Mouse (Mus musculus) intestine, embryonic 14.5 days (tissue): Measurements from ENCODE around the gene Cmtm4. TPM values are rescaled to one million over a fixed set of nuclear protein-coding genes. Genes with fewer than 3 reads are reported as not detected.

Experiments
- ATAC-seq: fragments of 200-750 bp; cut with Nextera tagmentation; replicated peaks from 2 replicates; pipeline ENCODE4 v1.8.0; 2017; ENCODE audit warnings: low read depth, moderate number of reproducible peaks, moderate TSS enrichment, moderate library complexity; ENCODE audit not compliant: low FRiP score, low TSS enrichment
- DNase-seq: peaks from one replicate; pipeline ENCODE4 v3.0.0-alpha.2; 2018; ENCODE audit warnings: low spot score
- H3K27ac ChIP-seq: fragments of 300-500 bp; sonication (generic); 2 replicates; pipeline ENCODE4 v1.5.1; 2014; ENCODE audit warnings: low read depth, mild to moderate bottlenecking, control low read depth
- H3K27me3 ChIP-seq: fragments of 300-500 bp; sonication (generic); replicated peaks from 2 replicates; pipeline ENCODE4 v1.6.1; 2014; ENCODE audit warnings: low read length, control low read depth; ENCODE audit not compliant: control insufficient read depth, insufficient read depth
- H3K36me3 ChIP-seq: fragments of 300-500 bp; sonication (generic); 2 replicates; pipeline ENCODE4 v1.6.1; 2014; ENCODE audit warnings: low read length, control low read depth; ENCODE audit not compliant: control insufficient read depth, insufficient read depth
- H3K4me1 ChIP-seq: fragments of 300-500 bp; sonication (generic); replicated peaks from 2 replicates; pipeline ENCODE4 v1.6.1; 2014; ENCODE audit warnings: low read length, control low read depth, mixed read lengths; ENCODE audit not compliant: control insufficient read depth, insufficient read depth
- H3K4me2 ChIP-seq: fragments of 300-500 bp; sonication (generic); 2 replicates; pipeline ENCODE4 v1.6.1; 2014; ENCODE audit warnings: low read length
- H3K4me3 ChIP-seq: fragments of 300-500 bp; sonication (generic); 2 replicates; pipeline ENCODE4 v1.5.1; 2014; ENCODE audit warnings: low read depth, low read length, control low read depth, mixed read lengths
- H3K9ac ChIP-seq: fragments of 300-500 bp; sonication (generic); 2 replicates; pipeline ENCODE4 v1.6.1; 2014; ENCODE audit warnings: mild to moderate bottlenecking, low read length
- H3K9me3 ChIP-seq: fragments of 300-500 bp; sonication (generic); 2 replicates; pipeline ENCODE4 v1.6.1; 2016; ENCODE audit warnings: low read length, control low read depth; ENCODE audit not compliant: control insufficient read depth
- WGBS: fragments of 180-500 bp; shearing (Covaris S2); extraction: QIAGEN DNeasy Blood & Tissue Kit; methylation state at CpG from one replicate; pipeline ENCODE4 v1.1.7; 2014; 5-methylcytosine and 5-hydroxymethylcytosine counted together
- polyA plus RNA-seq: library from polyadenylated mRNA; unstranded; fragments of >200 nt; fragmentation: Nextera tagmentation; extraction: Ambion mirVana; gene quantifications from 2 replicates; pipeline ENCODE4 v1.2.1, GENCODE M21; 2014

Cmtm4 gene
- polyA plus RNA-seq, 1 experiment from 2014 or later = 7.5 TPM

DNA sequence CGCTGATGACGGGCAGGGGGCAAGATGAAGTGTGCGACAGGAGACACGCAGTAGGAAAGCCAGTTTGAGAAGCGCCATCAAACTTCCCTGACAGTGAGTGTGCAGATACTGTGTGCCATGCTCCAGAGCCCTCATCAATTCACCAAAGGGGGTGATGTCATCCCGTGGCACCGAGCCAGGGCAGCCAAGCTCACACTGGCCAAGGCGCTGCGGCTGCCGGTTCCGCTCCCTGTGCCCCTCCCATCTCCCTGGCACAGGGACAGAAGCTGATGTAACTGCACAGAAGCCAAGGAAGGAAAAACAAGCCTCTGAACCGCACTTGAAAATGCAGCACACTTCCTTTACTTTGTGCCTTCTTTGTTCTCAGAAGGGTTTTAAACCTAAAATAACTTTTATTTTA lies 40.4 kb upstream of the Cmtm4 start:
- ATAC-seq (peak; percentile 82), DNase-seq (peak; percentile 86)
- no peaks in the 10 kb centered on the region for H3K27me3 ChIP-seq
- H3K36me3 ChIP-seq = peaks cover 92% of the 10 kb centered on the region
- no peak overlapping the region for H3K9ac ChIP-seq
- no peak overlapping the region for H3K4me3 ChIP-seq
- H3K4me1 ChIP-seq = peaks cover 11% of the 10 kb centered on the region
- 54% methylated on average over 12 of the region's 12 CpGs for WGBS
- H3K4me2 ChIP-seq = no peak overlapping the region
- no peaks in the 10 kb centered on the region for H3K9me3 ChIP-seq
- H3K27ac ChIP-seq = peak overlapping the region; percentile 57; the same call in 1 of the 2 replicates

DNA sequence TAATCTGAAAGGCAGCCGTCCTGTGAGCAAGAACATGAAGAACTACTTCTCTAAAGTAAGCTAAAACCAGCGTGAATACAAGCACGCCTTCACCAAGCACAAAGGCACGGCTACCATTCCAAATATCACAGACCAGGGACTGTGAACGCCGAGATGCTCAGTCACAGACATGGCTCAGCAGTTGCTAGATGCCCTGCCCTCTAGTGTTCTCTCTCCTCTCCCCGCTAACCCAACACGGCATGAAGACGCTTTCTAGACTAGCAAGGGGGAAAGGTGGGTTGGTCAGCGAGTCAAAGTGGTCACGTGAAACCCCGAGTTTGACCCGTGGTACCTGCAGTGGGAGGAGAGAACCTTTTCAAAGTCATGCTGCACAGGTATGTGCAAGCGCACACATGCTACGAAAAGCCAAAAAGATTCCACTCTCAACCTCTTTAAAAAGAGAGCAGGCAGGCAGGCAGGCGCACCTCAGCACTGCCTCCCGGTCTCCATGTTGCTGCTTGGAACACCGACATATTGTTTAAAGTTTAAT lies 39.3 kb upstream of the Cmtm4 start:
- DNase-seq (peak; percentile 49), ATAC-seq (no peak)
- Histone ChIP-seq H3K9ac (no peak overlapping the region), H3K4me1 (peaks cover 6% of the 10 kb centered on the region), H3K36me3 (peaks cover 95% of the 10 kb centered on the region), H3K9me3 (no peaks in the 10 kb centered on the region), H3K27ac (no peak overlapping the region), H3K4me2 (no peak overlapping the region), H3K27me3 (no peaks in the 10 kb centered on the region), H3K4me3 (no peak overlapping the region)
- 90% methylated on average over 18 of the region's 18 CpGs for WGBS

DNA sequence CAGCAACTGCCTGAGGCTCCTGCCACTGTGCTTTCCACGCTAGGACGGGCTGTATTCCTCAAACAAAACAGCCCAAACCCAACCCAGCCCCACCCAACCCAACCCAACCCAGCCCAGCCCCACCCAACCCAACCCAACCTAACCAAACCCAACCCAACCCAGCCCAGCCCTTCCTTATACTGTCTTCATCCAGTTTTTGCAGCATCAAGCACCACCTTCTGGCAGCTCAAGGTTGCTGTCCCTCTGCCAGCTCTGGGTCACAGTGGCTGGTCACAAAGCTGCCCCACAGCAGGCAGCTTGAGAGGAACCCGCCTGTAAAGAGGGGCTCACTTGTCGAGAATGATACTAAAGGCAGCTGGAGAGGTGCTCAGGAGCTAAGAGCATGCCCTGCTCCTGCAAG lies 38.7 kb upstream of the Cmtm4 start:
- H3K9ac ChIP-seq = no peak overlapping the region
- H3K4me2 ChIP-seq = no peak overlapping the region
- peaks cover 95% of the 10 kb centered on the region for H3K36me3 ChIP-seq
- H3K27ac ChIP-seq = no peak overlapping the region
- no peak for ATAC-seq
- H3K4me3 ChIP-seq = no peak overlapping the region
- WGBS = 84% methylated on average over 4 of the region's 4 CpGs
- H3K27me3 ChIP-seq = no peaks in the 10 kb centered on the region
- no peaks in the 10 kb centered on the region for H3K9me3 ChIP-seq
- peak; percentile 46 for DNase-seq
- peaks cover 6% of the 10 kb centered on the region for H3K4me1 ChIP-seq

DNA sequence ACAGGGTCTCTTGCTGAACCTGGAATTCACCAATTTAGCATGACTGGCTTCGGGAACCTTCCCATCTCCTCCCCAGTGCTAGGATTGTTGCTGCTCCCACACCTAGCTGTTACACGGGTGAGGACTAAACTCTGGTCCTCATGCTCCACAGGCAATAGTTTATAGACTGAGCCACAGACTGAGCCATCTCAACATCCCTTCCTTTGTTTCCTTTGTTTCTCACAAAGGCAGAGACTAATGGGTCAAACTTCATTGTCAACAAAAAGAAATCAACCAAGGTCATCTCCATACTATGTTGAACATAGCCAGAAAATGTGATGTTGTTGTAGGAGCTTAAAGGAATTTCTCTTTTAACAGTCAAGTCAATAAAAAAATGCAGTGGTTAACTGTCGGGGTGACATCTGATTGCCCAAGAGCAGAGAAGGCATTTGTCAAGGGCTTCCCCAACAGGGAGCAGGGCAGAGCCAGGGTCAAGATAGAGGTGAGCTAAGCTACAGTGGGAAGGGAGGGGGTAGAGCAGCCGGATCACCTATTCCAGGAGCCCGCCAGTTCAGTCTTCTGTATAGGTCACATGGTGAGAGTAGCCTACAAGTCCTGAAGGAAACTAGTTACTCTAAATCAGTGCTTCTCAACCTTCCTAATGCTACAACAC lies 37.7 kb upstream of the Cmtm4 start:
- no peak for ATAC-seq
- 93% methylated on average over 5 of the region's 5 CpGs for WGBS
- DNase-seq = no peak

DNA sequence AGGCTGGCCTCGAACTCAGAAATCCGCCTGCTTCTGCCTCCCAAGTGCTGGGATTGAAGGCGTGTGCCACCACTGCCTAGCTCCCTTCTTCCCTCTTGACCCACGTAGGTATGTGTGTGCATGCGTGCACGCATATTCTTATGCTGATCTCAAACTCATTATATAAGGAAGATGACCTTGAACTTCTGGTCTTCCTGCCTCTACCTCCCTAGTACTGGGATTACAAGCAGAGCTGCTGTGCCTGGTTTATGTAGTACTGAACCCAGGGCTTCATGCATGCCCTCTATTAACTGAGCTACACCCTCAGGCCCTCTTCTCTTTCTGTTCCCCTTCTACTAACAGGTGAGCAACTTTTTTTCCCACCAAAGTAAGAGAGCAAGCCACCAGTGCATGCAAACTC lies 37.0 kb upstream of the Cmtm4 start:
- Histone ChIP-seq H3K4me3 (no peak overlapping the region), H3K36me3 (peaks cover 97% of the 10 kb centered on the region), H3K27me3 (no peaks in the 10 kb centered on the region), H3K4me1 (peaks cover 6% of the 10 kb centered on the region), H3K9me3 (no peaks in the 10 kb centered on the region), H3K27ac (no peak overlapping the region), H3K4me2 (no peak overlapping the region), H3K9ac (no peak overlapping the region)
- DNase-seq (no peak), ATAC-seq (no peak)
- WGBS = 91% methylated on average over 6 of the region's 6 CpGs

More for the DNA sequence above, 37.7 kb upstream of the Cmtm4 start:
- H3K4me2 ChIP-seq = no peak overlapping the region
- H3K9me3 ChIP-seq = no peaks in the 10 kb centered on the region
- H3K9ac ChIP-seq = no peak overlapping the region
- H3K27me3 ChIP-seq = no peaks in the 10 kb centered on the region
- peaks cover 95% of the 10 kb centered on the region for H3K36me3 ChIP-seq
- peaks cover 6% of the 10 kb centered on the region for H3K4me1 ChIP-seq
- H3K27ac ChIP-seq = no peak overlapping the region
- no peak overlapping the region for H3K4me3 ChIP-seq

DNA sequence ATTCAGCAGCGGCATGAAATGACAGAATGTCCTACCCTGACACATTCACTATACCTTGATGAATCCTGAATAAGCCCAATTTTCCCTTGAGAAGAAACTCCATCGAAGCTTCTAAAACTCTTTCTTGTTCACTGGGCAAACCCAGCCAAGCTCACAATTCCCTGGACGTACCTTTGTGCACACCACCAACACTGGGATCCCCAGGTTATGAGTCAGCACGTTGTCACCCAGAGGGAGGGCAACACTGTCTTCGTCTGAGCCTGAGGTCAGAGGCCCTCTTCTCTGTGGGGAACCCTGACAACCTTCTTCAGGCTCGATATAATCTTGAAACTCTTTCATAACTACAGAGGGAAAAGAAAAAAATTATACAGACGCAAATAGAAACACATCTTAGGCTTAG lies 34.6 kb upstream of the Cmtm4 start:
- H3K4me3 ChIP-seq = no peak overlapping the region
- peaks cover 97% of the 10 kb centered on the region for H3K36me3 ChIP-seq
- no peaks in the 10 kb centered on the region for H3K4me1 ChIP-seq
- no peak overlapping the region for H3K27ac ChIP-seq
- DNase-seq (no peak), ATAC-seq (no peak)
- H3K9ac ChIP-seq = no peak overlapping the region
- no peaks in the 10 kb centered on the region for H3K27me3 ChIP-seq
- WGBS = 89% methylated on average over 7 of the region's 7 CpGs
- H3K4me2 ChIP-seq = no peak overlapping the region
- no peaks in the 10 kb centered on the region for H3K9me3 ChIP-seq

DNA sequence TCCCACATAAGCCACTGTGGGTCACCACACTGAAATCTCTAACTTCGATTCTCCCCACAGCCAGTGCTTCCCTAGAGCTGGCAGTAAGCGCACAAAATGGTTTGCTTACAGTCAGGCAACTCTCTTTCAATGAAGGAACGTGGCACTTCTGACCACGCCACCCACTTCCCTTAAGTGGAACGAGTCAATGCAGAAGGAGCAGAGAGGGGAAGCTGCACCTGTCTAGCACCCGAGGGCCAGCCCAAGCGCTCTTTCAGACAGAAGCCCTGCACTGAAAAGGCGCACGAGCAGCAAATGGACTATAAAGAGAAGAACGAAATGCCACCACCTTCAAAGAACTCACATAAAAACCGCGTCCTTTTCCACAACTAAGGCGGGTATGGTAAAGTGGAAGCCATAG lies 32.1 kb upstream of the Cmtm4 start:
- no peak for DNase-seq

DNA sequence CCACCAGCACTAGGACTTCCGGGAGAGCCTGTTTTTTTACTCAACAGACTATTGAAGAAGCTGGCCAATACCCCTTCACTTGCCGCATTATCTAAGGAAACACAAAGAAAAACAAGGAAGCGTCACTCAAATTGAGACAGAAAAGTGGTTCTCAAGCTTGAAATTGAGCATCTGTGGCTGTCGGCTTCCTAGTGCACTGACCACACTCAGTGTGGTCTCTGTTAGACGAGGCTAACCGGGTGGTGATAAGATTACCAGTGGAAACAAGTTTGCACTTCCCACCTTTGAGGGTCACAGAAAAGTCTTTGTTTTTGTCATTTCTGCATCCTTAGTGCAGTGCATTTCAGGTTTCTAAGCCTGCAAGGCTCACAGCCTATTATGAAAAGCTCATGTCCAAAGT lies 26.7 kb upstream of the Cmtm4 start:
- no peak overlapping the region for H3K9ac ChIP-seq
- H3K27me3 ChIP-seq = no peaks in the 10 kb centered on the region
- H3K27ac ChIP-seq = no peak overlapping the region
- H3K4me2 ChIP-seq = no peak overlapping the region
- no peaks in the 10 kb centered on the region for H3K9me3 ChIP-seq
- H3K4me3 ChIP-seq = no peak overlapping the region
- 85% methylated on average over 6 of the region's 6 CpGs for WGBS
- ATAC-seq (no peak), DNase-seq (no peak)
- no peaks in the 10 kb centered on the region for H3K4me1 ChIP-seq
- H3K36me3 ChIP-seq = peaks cover 100% of the 10 kb centered on the region

More for the DNA sequence above, 32.1 kb upstream of the Cmtm4 start:
- no peak for ATAC-seq
- H3K9me3 ChIP-seq = no peaks in the 10 kb centered on the region
- H3K27ac ChIP-seq = no peak overlapping the region
- no peak overlapping the region for H3K4me2 ChIP-seq
- H3K27me3 ChIP-seq = no peaks in the 10 kb centered on the region
- peaks cover 100% of the 10 kb centered on the region for H3K36me3 ChIP-seq
- H3K4me1 ChIP-seq = no peaks in the 10 kb centered on the region
- WGBS = 92% methylated on average over 13 of the region's 13 CpGs
- no peak overlapping the region for H3K4me3 ChIP-seq
- no peak overlapping the region for H3K9ac ChIP-seq

DNA sequence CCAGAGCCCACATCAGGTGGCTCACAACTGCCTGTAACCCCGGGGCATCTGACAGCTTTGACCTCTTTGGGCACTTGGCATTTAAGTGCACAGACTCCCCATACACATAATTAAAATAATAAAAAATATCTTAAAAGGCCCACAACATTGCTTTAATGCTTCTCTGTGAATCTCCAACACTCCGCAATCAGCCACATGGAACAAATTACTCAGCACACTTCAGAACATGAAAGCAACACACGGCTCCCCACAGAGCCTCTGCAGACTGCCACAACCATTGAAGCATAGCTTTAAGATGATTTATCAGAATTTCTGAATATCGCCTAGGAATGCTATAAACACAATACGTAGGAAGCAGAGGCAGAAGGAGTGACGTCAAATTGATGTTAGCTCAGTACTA lies 20.4 kb upstream of the Cmtm4 start:
- ATAC-seq = no peak
- Histone ChIP-seq H3K36me3 (peaks cover 44% of the 10 kb centered on the region), H3K9ac (no peak overlapping the region), H3K27ac (no peak overlapping the region), H3K4me2 (no peak overlapping the region), H3K27me3 (no peaks in the 10 kb centered on the region), H3K9me3 (no peaks in the 10 kb centered on the region), H3K4me1 (peaks cover 16% of the 10 kb centered on the region; the same call in 1 of the 2 replicates), H3K4me3 (no peak overlapping the region)
- 82% methylated on average over 6 of the region's 6 CpGs for WGBS
- no peak for DNase-seq
